ENCODE assay signal across 7 mouse cellular contexts in genomic region chr3:3302657-3303056, GRCm38 (mm10).
DNase-seq lines count a peak whose midpoint lies in the region; ATAC-seq and TF ChIP-seq lines count a peak whose summit lies in the region.
"Not testable (repeated sequence)": the region's sequence is repeated elsewhere in the genome, so short reads cannot be mapped to it uniquely, and the experiment has no call there.

No protein-coding gene starts in this region.

- not testable (repeated sequence) for H3K4me3 ChIP-seq in ES-E14 (ENCODE audit: insufficient read depth in 1 of 2, low read depth in 1 of 2, low read length in 2 of 2, poor library complexity in 1 of 2, severe bottlenecking in 1 of 2); forebrain, postnatal 0 days (ENCODE audit: low read depth, low read length); intestine, postnatal 0 days (ENCODE audit: low read depth, low read length); layer of hippocampus, adult 2 months

- H3K9ac ChIP-seq in ES-E14 (ENCODE audit: insufficient read depth, low read depth, low read length, poor library complexity, severe bottlenecking); forebrain, postnatal 0 days; intestine, postnatal 0 days (ENCODE audit: low read depth, low read length): not testable (repeated sequence)

- ATAC-seq in forebrain, postnatal 0 days; intestine, postnatal 0 days: not testable (repeated sequence)

- DNase-seq in ES-E14 (ENCODE audit: low read depth, low spot score) = peak; percentile 50
- peak; percentile 11 for DNase-seq in embryo, embryonic 10 days (ENCODE audit: low spot score)
- DNase-seq in forebrain, postnatal 0 days = peak; percentile 3
- DNase-seq in layer of hippocampus, adult 2 months (ENCODE audit: low spot score in 2 of 2) = peak; percentile 26 to 44
- DNase-seq in mesoderm, embryonic 11.5 days (ENCODE audit: low read depth, low spot score) = peak; percentile 30
- peak; percentile 18 to 24 for DNase-seq in right cerebral cortex, adult 2 months (ENCODE audit: low spot score in 2 of 2)

- H3K4me1 ChIP-seq in ES-E14 (ENCODE audit: control insufficient read depth in 2 of 2, insufficient read depth in 2 of 2, low read length in 2 of 2, poor library complexity in 1 of 2); forebrain, postnatal 0 days (ENCODE audit: insufficient read depth); intestine, postnatal 0 days (replicated peaks; ENCODE audit: control insufficient read depth, insufficient read depth, low read length): not testable (repeated sequence)

- in situ Hi-C loops in ES-E14 (cut with MboI; ENCODE audit: low sequenced_read_pairs in 2 of 2, unreplicated experiment in 2 of 2) = not testable (repeated sequence)

- not testable (repeated sequence) for H3K9me3 ChIP-seq in ES-E14 (ENCODE audit: control insufficient read depth, insufficient read depth, low read depth, low read length); forebrain, postnatal 0 days (ENCODE audit: low read length); intestine, postnatal 0 days (ENCODE audit: control insufficient read depth)

- TF ChIP-seq CTCF in forebrain, postnatal 0 days (IDR thresholded peaks at IDR 0.05; ENCODE audit: low read depth) = not testable (repeated sequence)
- TF ChIP-seq CTCF in intestine, postnatal 0 days (IDR thresholded peaks at IDR 0.05; ENCODE audit: low read depth) = peak; percentile 45
- TF ChIP-seq CTCF in layer of hippocampus, adult 2 months (conservative IDR thresholded peaks at IDR 0.05) = peak; percentile 68

- not testable (repeated sequence) for H3K4me2 ChIP-seq in forebrain, postnatal 0 days (ENCODE audit: low read depth); intestine, postnatal 0 days (replicated peaks; ENCODE audit: low read depth)

- H3K36me3 ChIP-seq in ES-E14 (ENCODE audit: control insufficient read depth, insufficient read depth, low read length, poor library complexity, severe bottlenecking); forebrain, postnatal 0 days (ENCODE audit: insufficient read depth); intestine, postnatal 0 days (ENCODE audit: control insufficient read depth, insufficient read depth): not testable (repeated sequence)

- not testable (repeated sequence) for H3K27me3 ChIP-seq in forebrain, postnatal 0 days (ENCODE audit: insufficient read depth, low read length); intestine, postnatal 0 days (replicated peaks; ENCODE audit: control insufficient read depth, insufficient read depth, low read length)

- H3K27ac ChIP-seq in ES-E14 (ENCODE audit: insufficient read depth, low read depth, low read length, poor library complexity, severe bottlenecking); forebrain, postnatal 0 days (ENCODE audit: low read depth, low read length); intestine, postnatal 0 days (ENCODE audit: low read depth, low read length); layer of hippocampus, adult 2 months: not testable (repeated sequence)

- WGBS in forebrain, postnatal 0 days = 30% methylated on average over 6 of the region's 6 CpGs
- WGBS in intestine, postnatal 0 days = 29% methylated on average over 6 of the region's 6 CpGs

TF ChIP-seq in ES-E14, 5 proteins besides CTCF, POLR2A, EP300 and RAD21:
- TF ChIP-seq MAFK (IDR thresholded peaks at IDR 0.05; ENCODE audit: insufficient read depth, low read depth, low read length) (0 out of 2 replicates have a peak, but pooled peaks have one; percentile 2), ZC3H11A (IDR thresholded peaks at IDR 0.05; ENCODE audit: borderline replicate concordance, low read depth, low read length) (0 out of 2 replicates have a peak, but pooled peaks have one; percentile 31), ZNF384 (IDR thresholded peaks at IDR 0.05; ENCODE audit: low read depth, low read length) (peak; percentile 71; the same call in 1 of the 2 replicates)
